Mouse (Mus musculus): Measurements from ENCODE around the gene Fam83e. TPM values are rescaled to one million over a fixed set of nuclear protein-coding genes. Genes with fewer than 3 reads are reported as not detected.

The Fam83e gene
- polyA plus RNA-seq, 1 experiment, result 1.1 TPM

DNA sequence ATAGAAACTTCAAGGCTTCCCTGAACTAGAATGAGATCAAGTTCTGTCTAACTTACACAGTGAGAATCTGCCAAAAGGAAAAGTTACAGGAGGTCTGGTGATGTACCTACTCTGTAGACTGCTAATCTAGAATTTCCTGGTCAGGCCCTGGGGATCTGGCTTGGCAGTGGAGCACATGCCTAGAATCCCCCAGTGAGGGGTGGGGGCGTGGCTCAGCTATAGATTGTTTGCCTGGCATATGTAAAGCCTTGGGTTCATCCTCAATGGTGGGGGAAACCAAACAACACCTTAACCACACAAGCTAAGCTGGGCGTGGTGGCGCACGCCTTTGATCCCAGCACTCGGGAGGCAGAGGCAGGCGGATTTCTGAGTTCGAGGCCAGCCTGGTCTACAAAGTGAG, 23.1 kb upstream of the Fam83e start:
- Histone ChIP-seq H3K4me1 (ENCODE audit: control insufficient read depth, insufficient read depth, low read length) (no peaks in the 10 kb centered on the region), H3K27ac (ENCODE audit: control insufficient read depth, insufficient read depth, low read depth, low read length, poor library complexity) (no peak overlapping the region), H3K4me3 (replicated peaks; ENCODE audit: control insufficient read depth, low read depth, low read length) (no peak overlapping the region)
- WGBS, result 70% methylated on average over 7 of the region's 7 CpGs
- TF ChIP-seq CTCF (IDR thresholded peaks at IDR 0.05; ENCODE audit: control insufficient read depth, insufficient read depth, low read length) (no peak), POLR2A (IDR thresholded peaks at IDR 0.05; ENCODE audit: borderline replicate concordance, control insufficient read depth, low read depth, low read length) (no peak)

DNA sequence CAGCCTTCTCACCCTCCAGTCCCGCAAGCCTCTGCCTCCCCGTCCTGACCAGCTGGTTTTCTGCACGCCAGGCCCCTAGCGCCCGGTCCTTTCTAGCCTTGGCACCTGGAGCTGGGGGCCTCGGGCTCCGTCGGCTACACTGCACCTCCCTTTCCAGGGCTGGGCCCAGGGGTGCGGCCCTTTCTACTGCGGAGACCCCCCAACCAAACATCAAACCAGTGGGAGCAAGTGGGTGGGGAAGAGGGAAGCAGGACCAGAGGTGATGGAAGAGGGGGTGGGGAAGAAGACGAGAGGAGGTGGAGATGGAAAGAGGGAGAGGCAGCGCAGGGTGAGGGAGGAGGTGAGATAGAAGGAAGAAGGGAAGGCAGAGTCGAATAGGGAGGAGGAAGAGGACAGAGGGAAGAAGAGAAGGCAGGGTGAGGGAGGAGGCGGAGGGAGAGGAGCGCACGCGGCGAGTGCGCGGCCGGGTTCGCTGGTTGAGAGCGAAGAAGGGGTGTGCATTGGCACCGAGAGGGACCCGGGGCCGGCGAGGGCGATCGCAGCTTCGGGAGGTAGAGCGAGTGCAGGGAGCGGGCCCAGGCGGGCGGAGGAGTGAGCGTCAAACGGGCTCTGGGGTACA, 21.4 kb upstream of the Fam83e start, which contains the start of gene Car11:
Car11 (plus strand) TSS at position 321 of the 619 bp plus-strand sequence.
- TF ChIP-seq POLR2A (IDR thresholded peaks at IDR 0.05; ENCODE audit: borderline replicate concordance, control insufficient read depth, low read depth, low read length) (no peak), CTCF (IDR thresholded peaks at IDR 0.05; ENCODE audit: control insufficient read depth, insufficient read depth, low read length) (no peak)
- no peaks in the 10 kb centered on the region; the same call in 1 of the 2 replicates for H3K4me1 ChIP-seq (ENCODE audit: control insufficient read depth, insufficient read depth, low read length)
- H3K27ac ChIP-seq (ENCODE audit: control insufficient read depth, insufficient read depth, low read depth, low read length, poor library complexity), result no peak within 1 kb of the TSS; the same call in 1 of the 2 replicates
- 15% methylated on average over 36 of the region's 36 CpGs for WGBS
- H3K4me3 ChIP-seq (replicated peaks; ENCODE audit: control insufficient read depth, low read depth, low read length), result no peak within 1 kb of the TSS

GRCm38 (mm10) chr7:45700301-45701015, 20.6 kb upstream of the Fam83e start:
- TF ChIP-seq POLR2A (IDR thresholded peaks at IDR 0.05; ENCODE audit: borderline replicate concordance, control insufficient read depth, low read depth, low read length), result no peak
- no peak for TF ChIP-seq CTCF (IDR thresholded peaks at IDR 0.05; ENCODE audit: control insufficient read depth, insufficient read depth, low read length)
- Histone ChIP-seq H3K4me1 (ENCODE audit: control insufficient read depth, insufficient read depth, low read length) (no peaks in the 10 kb centered on the region; the same call in 1 of the 2 replicates), H3K27ac (ENCODE audit: control insufficient read depth, insufficient read depth, low read depth, low read length, poor library complexity) (no peak overlapping the region), H3K4me3 (replicated peaks; ENCODE audit: control insufficient read depth, low read depth, low read length) (no peak overlapping the region)
- WGBS, result 2% methylated on average over 20 of the region's 20 CpGs

DNA sequence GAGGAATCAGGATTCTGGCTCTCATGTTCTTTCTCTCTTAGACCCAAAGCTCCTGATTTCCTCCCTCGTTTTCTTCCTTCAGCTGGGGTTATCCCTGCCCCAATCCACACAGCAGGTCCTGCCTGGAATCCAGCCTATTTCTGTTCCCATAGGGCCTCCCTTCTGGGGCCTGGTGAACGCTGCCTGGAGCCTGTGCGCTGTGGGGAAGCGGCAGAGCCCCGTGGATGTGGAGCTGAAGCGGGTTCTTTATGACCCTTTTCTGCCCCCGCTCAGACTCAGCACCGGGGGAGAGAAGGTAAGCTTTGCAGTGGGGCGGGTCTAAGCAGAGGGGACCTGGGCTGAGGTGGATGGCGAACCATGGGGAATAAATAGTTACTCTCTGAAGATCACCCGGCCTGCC, 19.9 kb upstream of the Fam83e start:
- no peaks in the 10 kb centered on the region; the same call in 1 of the 2 replicates for H3K4me1 ChIP-seq (ENCODE audit: control insufficient read depth, insufficient read depth, low read length)
- H3K27ac ChIP-seq (ENCODE audit: control insufficient read depth, insufficient read depth, low read depth, low read length, poor library complexity), result no peak overlapping the region
- 52% methylated on average over 11 of the region's 11 CpGs for WGBS
- no peak overlapping the region for H3K4me3 ChIP-seq (replicated peaks; ENCODE audit: control insufficient read depth, low read depth, low read length)
- TF ChIP-seq POLR2A (IDR thresholded peaks at IDR 0.05; ENCODE audit: borderline replicate concordance, control insufficient read depth, low read depth, low read length), result no peak
- TF ChIP-seq CTCF (IDR thresholded peaks at IDR 0.05; ENCODE audit: control insufficient read depth, insufficient read depth, low read length), result no peak

- no peaks in the 10 kb centered on the region; the same call in 1 of the 2 replicates for H3K4me1 ChIP-seq (ENCODE audit: control insufficient read depth, insufficient read depth, low read length)
- WGBS, result 88% methylated on average over 11 of the region's 11 CpGs
- no peak for TF ChIP-seq POLR2A (IDR thresholded peaks at IDR 0.05; ENCODE audit: borderline replicate concordance, control insufficient read depth, low read depth, low read length)
- TF ChIP-seq CTCF (IDR thresholded peaks at IDR 0.05; ENCODE audit: control insufficient read depth, insufficient read depth, low read length), result no peak
- no peak overlapping the region for H3K27ac ChIP-seq (ENCODE audit: control insufficient read depth, insufficient read depth, low read depth, low read length, poor library complexity)
- no peak overlapping the region for H3K4me3 ChIP-seq (replicated peaks; ENCODE audit: control insufficient read depth, low read depth, low read length)
Measured at GRCm38 (mm10) chr7:45701607-45702006, 19.4 kb upstream of the Fam83e start.

DNA sequence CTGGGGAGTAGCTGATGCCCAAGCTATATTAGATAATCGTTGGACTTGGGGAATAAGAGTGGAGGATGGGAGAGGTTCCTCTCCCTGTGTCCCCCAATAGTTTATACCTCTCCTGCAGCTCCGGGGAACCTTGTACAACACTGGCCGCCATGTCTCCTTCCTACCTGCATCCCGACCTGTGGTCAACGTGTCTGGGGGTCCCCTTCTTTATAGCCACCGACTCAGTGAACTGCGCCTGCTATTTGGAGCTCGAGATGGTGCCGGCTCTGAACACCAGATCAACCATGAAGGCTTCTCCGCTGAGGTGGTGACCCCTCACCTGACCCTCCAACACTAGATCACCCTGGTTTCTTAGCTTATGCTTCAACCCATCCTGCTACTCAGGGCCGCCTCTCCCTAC, 18.7 kb upstream of the Fam83e start:
- no peak for TF ChIP-seq CTCF (IDR thresholded peaks at IDR 0.05; ENCODE audit: control insufficient read depth, insufficient read depth, low read length)
- no peak for TF ChIP-seq POLR2A (IDR thresholded peaks at IDR 0.05; ENCODE audit: borderline replicate concordance, control insufficient read depth, low read depth, low read length)
- WGBS, result 86% methylated on average over 11 of the region's 11 CpGs
- peaks cover 2% of the 10 kb centered on the region; the same call in 1 of the 2 replicates for H3K4me1 ChIP-seq (ENCODE audit: control insufficient read depth, insufficient read depth, low read length)
- H3K4me3 ChIP-seq (replicated peaks; ENCODE audit: control insufficient read depth, low read depth, low read length), result no peak overlapping the region
- H3K27ac ChIP-seq (ENCODE audit: control insufficient read depth, insufficient read depth, low read depth, low read length, poor library complexity), result no peak overlapping the region

DNA sequence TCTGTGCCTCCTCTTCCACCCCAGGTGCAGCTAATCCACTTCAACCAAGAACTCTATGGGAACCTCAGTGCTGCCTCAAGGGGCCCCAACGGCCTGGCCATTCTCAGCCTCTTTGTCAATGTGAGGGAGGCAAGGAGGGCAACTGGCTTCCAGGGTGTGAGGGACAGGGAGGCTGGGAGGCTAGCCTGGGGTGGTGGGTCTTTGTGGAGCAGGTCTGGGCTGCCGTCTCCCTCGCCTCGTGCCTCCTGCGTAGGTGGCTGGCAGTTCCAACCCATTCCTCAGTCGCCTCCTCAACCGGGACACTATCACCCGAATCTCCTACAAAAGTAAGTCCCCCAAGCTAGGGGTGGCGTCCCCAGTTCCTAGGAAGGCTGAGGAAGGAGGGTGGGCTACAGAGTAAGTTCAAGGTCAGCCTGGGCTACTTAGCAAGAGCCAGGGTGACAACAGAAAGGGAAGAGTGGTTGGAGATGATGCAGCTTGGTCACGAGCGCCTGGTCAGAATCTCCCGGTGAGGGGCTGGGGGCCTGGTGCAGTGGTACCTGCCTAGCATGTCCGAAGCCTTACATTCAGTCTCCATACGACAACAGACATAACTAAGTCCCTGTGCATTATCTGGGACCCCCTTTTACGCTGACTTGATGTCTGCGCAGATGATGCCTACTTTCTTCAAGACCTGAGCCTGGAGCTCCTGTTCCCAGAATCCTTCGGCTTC, 18.0 kb upstream of the Fam83e start:
- no peak overlapping the region for H3K4me3 ChIP-seq (replicated peaks; ENCODE audit: control insufficient read depth, low read depth, low read length)
- no peak overlapping the region for H3K27ac ChIP-seq (ENCODE audit: control insufficient read depth, insufficient read depth, low read depth, low read length, poor library complexity)
- WGBS, result 89% methylated on average over 17 of the region's 17 CpGs
- peaks cover 2% of the 10 kb centered on the region; the same call in 1 of the 2 replicates for H3K4me1 ChIP-seq (ENCODE audit: control insufficient read depth, insufficient read depth, low read length)
- TF ChIP-seq CTCF (IDR thresholded peaks at IDR 0.05; ENCODE audit: control insufficient read depth, insufficient read depth, low read length), result no peak
- TF ChIP-seq POLR2A (IDR thresholded peaks at IDR 0.05; ENCODE audit: borderline replicate concordance, control insufficient read depth, low read depth, low read length), result no peak

DNA sequence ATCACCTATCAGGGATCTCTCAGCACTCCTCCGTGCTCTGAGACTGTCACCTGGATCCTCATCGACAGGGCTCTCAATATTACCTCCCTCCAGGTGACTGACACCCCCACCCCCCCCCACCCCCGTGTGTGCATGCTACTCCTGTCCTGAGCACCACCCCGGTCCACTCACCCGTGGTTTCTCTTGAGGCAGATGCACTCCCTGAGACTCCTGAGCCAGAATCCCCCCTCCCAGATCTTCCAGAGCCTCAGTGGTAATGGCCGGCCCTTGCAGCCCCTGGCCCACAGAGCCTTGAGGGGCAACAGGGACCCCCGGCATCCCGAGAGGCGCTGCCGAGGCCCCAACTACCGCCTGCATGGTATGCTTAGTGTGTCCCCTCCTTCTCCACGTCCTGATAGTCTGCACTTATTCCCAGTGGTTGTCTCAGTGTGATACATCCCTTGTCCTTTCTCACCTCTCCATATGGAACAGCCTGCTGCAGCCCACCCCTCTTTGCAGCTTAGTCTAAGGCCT, 17.4 kb upstream of the Fam83e start:
- peaks cover 8% of the 10 kb centered on the region for H3K4me1 ChIP-seq (ENCODE audit: control insufficient read depth, insufficient read depth, low read length)
- TF ChIP-seq POLR2A (IDR thresholded peaks at IDR 0.05; ENCODE audit: borderline replicate concordance, control insufficient read depth, low read depth, low read length) (no peak), CTCF (IDR thresholded peaks at IDR 0.05; ENCODE audit: control insufficient read depth, insufficient read depth, low read length) (no peak)
- no peak overlapping the region for H3K4me3 ChIP-seq (replicated peaks; ENCODE audit: control insufficient read depth, low read depth, low read length)

More for the DNA sequence above, 17.4 kb upstream of the Fam83e start:
- no peak overlapping the region for H3K27ac ChIP-seq (ENCODE audit: control insufficient read depth, insufficient read depth, low read depth, low read length, poor library complexity)
- WGBS, result 44% methylated on average over 12 of the region's 12 CpGs

Data from bone marrow, adult 2 months (tissue).